Mouse (Mus musculus): Measurements from ENCODE around the gene Tcte2.

Tcte2 gene

DNA sequence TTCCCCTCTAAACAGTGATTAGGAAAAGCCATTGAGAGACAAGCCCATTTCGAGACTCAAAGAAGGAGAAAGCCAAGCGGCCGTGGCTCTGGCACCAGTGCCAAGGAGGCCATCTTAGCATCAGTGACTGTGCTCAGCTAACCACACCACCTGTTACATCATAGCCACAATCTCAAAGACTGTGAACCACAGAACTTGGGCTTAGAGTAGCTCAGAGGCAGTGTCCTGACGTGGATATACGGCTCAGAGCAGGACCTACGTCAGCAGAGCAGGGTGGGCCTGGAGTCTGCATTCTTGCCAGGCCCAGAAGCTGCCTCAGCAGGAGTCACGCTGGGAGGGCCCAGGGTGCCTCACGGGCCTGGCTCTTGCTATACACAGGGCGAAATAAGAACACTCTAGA, 46.1 kb downstream of the Tcte2 start:
- no peak for DNase-seq

DNA sequence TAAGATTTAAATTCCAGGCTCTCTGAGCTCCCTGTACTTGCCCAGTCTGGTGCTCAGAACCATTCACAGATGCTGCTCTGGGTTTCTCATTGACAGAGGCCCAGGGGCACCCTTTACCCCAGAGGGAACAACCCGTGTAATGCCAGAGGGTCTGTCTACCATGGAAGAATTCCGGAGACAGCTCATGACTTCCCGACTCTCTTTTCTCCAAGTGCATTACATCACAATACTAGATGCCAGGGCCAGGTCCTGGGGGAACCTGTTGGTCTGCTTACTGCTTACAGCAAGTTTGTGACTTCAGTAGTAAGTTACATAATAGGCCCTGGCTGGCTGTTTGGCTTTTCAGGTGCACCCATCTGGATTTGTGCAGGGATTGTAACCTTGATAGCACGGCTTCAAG, 47.0 kb downstream of the Tcte2 start:
- DNase-seq, result no peak

GRCm38 (mm10) chr17:13714128-13714527, 47.5 kb downstream of the Tcte2 start:
- no peak for DNase-seq

- DNase-seq, result no peak
Measured at GRCm38 (mm10) chr17:13712518-13712917, 49.1 kb downstream of the Tcte2 start.

GRCm38 (mm10) chr17:13712116-13712515, 49.5 kb downstream of the Tcte2 start:
- no peak for DNase-seq

DNA sequence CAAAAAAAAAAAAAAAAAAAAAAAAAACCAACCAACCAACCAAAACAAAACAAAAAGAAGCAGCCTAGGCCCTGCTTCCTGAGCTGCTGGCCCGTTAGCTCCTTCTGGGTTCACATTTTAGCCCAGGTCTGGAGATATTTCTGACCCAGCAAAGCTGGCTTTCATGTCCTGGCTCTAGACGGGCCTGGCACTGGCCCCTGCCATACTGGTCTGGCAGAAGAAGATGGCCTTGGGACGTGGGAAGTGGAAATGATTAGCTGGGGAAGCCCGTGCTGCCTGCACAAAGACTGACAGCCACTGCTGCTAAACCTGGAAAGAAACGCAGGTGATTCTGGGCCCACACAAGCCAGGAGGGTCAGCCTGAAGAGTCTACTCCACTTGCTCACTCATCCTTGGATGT, 50.5 kb downstream of the Tcte2 start:
- no peak for DNase-seq

GRCm38 (mm10) chr17:13705481-13705921, 56.1 kb downstream of the Tcte2 start:
- DNase-seq, result no peak

DNA sequence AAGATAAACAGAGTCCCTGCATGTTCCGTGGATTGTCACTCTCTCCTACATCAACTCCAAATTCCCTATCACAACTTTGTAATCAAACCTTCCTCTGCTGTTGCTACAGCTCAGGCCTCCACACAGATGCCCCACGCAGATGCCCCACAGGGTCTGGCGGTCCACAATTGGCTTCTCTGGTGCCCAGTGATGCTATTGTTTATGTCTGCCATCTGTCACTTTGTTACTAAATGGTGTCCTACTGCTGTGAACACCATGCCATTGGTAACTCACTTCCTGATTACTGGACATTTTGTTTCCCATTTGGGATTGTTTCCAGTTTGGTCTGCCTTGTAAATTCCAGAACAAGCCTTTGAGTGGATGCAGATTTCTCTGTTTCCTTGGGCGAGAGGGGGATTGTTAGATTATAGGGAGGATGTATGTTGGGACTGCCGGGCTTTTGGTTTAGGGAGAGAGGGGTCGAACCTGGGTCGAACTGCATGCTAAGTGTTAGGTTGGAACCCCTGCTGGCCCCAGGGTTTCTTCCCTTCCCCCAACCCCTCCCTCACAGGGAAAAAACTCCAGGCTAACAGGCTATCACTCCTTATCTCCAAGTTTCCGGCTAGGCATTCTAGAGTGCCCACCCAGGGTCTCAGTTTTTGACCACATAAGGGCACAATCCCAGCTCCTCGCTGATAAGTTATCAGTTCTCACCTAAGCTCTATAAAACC, 57.9 kb downstream of the Tcte2 start:
- no peak for DNase-seq

DNA sequence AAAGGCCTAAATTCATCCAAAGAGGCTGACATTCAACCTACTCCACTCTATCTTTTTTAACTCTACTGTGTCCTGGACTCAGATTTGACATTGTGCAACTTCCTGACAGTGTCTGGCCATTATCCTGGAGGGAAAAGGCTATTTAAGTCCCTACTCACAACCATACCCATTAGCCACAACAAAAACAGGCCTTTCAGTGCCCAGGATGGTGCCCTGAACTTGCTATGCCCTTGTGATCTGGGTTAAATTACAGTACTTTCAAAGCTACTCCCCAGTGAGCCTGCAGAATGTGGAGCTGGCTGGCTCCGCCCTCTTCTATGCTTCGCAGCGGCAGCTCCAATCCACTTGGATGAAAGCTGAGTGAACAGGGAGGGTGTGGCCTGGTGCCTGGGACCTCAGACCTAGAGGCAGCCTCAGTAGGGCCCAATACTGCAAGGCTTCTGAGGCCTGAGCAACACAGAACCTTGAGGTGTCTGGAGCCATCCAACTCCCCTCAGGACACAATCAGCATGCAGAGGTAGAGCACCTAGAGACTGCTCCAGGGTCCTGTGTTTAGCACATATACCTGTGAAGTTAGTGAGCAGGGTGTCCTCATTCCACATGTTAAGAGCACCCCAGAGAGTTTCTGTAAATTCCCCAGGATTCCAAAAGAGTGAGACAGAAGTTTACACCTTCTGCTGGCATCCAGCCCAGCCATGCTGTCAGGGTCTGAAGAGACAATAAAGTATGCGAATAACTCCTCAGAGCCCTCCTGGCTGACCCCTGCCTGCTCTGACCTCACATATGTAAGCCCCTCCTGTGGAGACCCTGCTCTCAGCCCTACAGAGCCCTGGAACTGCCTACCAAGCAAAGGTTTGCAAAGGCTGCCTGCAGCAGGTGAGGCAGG, 61.3 kb downstream of the Tcte2 start:
- DNase-seq, result no peak

GRCm38 (mm10) chr17:13699716-13700115, 61.9 kb downstream of the Tcte2 start:
- DNase-seq, result no peak

DNA sequence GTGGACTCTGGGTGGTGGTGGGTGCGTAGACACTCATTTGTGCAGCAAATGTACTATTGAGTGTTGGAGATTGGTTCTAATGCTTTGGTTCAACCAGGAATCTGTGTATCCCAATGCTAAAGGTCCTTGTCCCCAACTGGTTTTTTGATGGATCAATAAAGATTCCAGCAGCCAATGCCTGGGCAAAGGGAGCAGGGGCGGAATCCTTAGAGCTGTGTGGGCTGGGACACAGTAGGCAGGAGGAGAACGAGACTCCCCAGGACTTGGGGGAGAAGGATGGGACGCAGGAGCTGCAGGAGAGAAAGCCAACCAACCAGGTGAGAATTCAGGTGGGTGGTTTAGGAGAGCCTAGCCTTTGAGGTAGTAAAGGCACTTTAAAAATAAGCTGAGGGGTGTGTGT, 63.4 kb downstream of the Tcte2 start:
- DNase-seq, result no peak

DNA sequence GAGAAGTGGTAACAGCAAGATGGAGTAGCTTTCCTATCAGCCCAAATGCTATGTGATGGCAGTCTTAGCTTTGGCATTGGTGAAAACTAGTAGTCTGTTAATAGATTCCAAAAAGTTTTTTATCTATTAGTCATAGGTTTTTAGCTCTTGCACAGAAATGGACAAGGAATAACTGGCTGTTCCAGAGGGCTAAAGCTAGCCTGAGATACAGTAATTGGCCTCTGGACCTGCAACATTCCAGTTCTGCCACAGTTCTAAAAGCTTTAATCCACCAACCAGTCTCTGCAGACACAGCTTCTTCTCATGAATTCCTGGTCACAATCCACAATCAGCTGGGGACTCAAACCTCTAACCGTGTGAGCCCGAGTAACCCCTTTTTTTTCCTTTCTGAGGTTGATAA, 64.0 kb downstream of the Tcte2 start:
- DNase-seq, result no peak

- no peak for DNase-seq
Measured at GRCm38 (mm10) chr17:13695881-13696280, 65.7 kb downstream of the Tcte2 start.

DNA sequence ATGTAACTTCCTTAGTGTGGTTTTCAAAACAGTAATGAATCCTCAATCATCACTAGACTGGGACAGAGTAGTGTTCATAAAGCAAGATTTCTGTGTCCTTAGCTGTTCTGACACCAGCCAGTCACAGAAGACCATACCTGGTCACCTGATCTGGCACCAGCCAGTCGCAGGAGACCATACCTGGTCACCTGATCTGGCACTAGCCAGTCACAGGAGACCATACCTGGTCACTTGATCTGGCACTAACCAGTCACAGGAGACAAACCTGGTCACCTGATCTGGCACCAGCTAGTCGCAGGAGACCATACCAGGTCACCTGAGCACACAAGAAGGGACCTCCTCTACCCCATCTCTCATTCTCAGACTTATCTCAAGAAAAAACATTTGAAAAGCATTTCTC, 66.4 kb downstream of the Tcte2 start:
- DNase-seq, result no peak

DNA sequence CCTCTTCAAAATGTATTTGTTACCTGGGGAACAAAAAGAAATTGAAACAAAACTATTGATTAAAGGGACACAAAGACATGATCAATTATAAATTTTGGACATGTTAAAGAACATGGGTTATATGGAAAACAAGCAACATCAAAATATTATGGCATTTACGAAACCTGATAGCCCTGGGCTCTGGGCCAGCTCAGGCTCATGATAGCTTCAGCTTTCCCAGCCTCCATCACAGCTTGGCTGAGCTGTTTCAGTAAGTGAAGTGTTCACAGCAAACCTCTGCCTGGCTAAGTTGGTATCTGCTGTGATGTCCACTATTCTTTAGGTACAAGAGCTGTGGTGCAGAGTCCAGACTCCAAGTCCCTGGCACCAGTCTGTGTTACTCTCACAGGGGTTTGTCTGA, 67.4 kb downstream of the Tcte2 start:
- no peak for DNase-seq

DNA sequence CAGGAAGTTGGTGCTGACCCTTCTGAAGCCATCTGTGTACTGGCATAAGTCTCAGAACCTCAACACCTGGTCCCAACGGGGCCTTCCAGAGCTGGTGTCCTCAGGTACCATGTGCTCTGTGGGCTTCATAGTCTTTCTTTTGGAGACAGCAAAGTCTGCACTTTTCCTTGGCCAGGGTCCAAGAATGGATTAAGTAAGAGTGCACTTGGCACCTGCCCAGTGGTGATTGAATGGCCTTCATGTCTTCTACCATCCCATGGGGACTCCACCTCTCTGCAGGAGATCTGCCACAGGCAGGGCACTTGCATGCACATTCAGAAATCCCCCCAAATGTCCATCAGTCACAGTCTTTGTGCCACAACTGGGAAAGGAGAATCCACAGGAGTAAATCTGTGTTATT, 74.0 kb downstream of the Tcte2 start:
- DNase-seq, result no peak

DNA sequence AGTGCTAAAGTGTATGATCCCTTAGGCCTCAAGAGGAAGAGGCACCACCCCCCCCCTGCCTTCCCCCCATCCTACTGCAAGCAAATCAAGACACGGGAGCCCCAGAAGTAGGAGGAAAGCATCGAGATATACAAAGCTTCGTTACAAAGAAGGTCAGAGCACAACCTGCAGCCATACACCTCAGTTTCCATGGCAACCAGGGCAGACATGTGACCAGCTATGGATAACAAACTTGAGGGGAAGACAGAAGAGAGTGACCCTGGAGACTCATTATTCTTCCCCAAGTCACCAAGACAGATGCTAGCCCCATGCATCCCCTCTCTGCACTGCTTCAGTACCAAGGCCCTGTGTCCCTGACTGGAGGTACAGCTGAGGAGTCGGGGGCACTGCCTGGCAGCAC, 74.5 kb downstream of the Tcte2 start:
- no peak for DNase-seq

DNA sequence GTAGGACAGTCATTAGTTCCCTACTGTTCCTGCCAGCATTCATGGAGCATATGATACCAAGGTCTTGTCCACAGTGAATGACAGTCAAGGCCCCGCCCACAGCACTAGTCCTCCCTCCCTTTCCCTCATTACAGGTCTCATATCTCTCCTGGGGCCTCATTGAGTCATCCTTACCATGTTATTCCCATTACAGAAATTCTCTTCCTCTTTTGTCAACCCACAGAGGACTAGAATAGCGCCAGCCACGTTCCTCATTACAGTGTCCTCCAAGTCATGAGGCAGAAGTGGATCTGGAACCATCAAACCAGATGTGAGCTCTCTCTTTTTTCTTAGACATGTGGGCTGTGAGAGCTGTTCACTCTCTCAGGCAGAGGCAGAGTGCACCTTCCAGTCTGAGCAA, 76.0 kb downstream of the Tcte2 start:
- no peak for DNase-seq

GRCm38 (mm10) chr17:13684256-13684655, 77.4 kb downstream of the Tcte2 start:
- DNase-seq, result no peak

DNA sequence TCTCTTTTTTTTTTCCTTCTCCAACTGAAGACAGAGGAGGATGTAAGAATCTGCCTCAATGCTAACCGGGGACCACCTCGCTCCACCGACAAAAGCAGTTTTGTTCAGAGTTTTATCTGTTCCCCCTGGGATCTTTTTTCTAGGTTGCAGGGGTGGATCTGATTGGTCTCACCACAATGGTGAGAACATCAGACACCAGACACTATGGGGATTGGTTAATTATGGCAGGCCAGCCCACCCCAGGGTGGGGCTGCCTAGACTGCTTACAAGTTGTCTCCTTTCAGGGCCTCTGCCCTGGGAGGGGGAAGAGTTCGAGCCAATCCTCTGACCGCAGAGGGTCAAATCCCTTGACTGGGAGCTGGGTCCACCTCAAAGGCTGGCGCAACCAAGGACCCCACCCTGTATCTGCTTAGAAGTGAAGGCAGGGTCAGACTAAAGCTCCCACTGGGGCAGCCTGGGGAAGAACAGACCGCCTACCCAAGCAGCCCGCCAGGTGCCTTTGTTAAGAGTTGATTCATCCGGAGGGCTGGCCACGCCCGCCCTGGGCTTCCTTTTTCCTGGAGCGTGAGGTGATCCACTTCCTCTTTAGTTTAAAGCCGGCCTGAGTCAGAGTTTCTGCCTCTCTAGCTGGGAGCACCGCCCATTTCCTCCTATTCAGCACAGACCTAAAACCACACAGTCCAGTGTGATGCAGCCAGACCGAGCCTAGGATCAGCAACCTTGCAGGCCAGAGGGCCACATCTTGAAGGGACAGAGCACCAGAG, 78.0 kb downstream of the Tcte2 start:
- no peak for DNase-seq

DNA sequence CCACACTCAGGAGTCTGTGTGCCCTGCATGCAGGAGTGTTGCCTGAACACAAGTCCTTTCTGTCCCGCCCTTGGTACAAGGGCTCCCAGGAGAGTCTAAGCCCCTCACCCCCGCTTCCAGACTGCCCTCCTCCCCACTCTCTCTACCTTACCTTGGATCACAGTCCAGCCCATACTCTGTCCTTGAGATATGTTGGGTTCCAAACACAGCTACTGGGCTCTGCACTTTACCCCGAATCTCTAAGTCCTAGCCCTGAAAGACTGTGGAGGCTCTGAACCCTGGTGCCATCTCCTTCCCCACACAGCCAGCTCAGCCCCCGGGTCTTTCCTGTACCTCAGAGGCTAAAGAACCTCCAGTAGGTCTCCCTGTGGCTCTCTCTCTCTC, 78.6 kb downstream of the Tcte2 start:
- DNase-seq, result no peak

DNA sequence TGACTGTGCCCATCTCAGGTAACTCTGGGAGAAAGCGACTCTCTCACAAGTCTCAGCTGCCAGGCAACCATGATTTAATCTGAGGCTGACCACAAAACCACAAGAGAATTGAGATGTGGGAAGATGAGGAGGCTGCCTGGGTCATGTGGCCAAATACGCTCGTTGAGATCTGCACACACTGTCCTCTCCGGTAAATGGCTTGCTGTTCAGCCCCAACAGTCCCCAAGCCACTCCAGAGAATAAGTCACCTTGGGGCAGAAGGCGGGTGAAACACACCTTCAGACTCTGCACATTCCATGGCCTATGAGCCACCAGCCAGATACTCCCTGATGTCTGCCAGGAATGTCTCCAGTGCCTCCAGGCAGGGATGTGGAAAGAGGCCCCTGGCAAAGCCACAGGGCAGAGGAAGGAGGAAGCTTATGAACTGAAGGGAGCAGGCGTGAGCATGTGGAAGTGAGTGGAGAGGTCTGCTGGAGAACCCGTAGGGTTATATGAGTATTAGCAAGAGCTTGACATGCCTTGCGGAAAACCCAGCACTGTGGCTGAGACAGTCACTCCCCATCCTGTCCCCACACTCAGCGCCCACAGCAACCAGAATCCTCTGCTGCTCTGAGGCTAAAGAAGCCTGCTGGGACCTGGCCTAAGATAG, 79.1 kb downstream of the Tcte2 start:
- no peak for DNase-seq

DNA sequence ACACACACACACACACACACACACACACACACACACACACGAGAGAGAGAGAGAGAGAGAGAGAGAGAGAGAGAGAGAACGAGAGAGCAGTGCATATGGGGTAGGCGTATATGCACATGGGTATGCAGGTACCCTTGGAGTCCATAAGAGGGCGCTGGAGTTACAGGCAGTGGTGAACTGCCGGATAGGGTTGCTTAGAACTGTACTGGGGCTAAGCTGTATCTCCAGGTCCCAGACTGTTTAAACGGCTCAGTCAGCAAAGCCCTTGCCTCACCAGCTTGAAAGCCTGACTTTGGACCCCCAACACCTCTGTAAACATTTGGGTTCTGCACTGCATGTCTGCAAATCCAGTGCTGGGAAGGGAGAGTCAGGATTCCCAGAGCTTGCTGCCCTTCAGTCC, 79.9 kb downstream of the Tcte2 start:
- no peak for DNase-seq
